Mouse (Mus musculus) heart, postnatal 0 days (tissue): ENCODE results near the gene Qtrt2. TPM values are rescaled to one million over a fixed set of nuclear protein-coding genes. Genes with fewer than 3 reads are reported as not detected.

ENCODE experiments used
- ATAC-seq: fragments of 200-750 bp; cut with Nextera tagmentation; 2 replicates; pipeline ENCODE4 v1.8.0; 2017; ENCODE audit warnings: low read depth, moderate number of reproducible peaks, moderate library complexity; ENCODE audit not compliant: insufficient read depth
- DNase-seq: peaks from one replicate; pipeline ENCODE4 v3.0.0-alpha.2; 2016; ENCODE audit warnings: low spot score
- H3K27ac ChIP-seq: fragments of 300-500 bp; sonication (generic); 2 replicates; pipeline ENCODE4 v1.5.1; 2014; ENCODE audit warnings: low read depth, mild to moderate bottlenecking
- H3K27me3 ChIP-seq: fragments of 300-500 bp; sonication (generic); 2 replicates; pipeline ENCODE4 v1.6.1; 2014; ENCODE audit warnings: low read length, mixed read lengths; ENCODE audit not compliant: control insufficient read depth, insufficient read depth
- H3K36me3 ChIP-seq: fragments of 300-500 bp; sonication (generic); replicated peaks from 2 replicates; pipeline ENCODE4 v1.6.1; 2014; ENCODE audit warnings: low read length, mixed read lengths; ENCODE audit not compliant: control insufficient read depth, insufficient read depth
- H3K4me1 ChIP-seq: fragments of 300-500 bp; sonication (generic); 2 replicates; pipeline ENCODE4 v1.6.1; 2014; ENCODE audit warnings: antibody characterized with exemption; ENCODE audit not compliant: control insufficient read depth, insufficient read depth
- H3K4me2 ChIP-seq: fragments of 300-500 bp; sonication (generic); 2 replicates; pipeline ENCODE4 v1.6.1; 2014; ENCODE audit warnings: low read depth, mild to moderate bottlenecking, low read length, moderate library complexity
- H3K4me3 ChIP-seq: fragments of 300-500 bp; sonication (generic); 2 replicates; pipeline ENCODE4 v1.5.1; 2014; ENCODE audit warnings: low read depth, low read length
- H3K9ac ChIP-seq: fragments of 300-500 bp; sonication (generic); replicated peaks from 2 replicates; pipeline ENCODE4 v1.6.1; 2014; ENCODE audit warnings: low read depth, low read length, mixed read lengths
- H3K9me3 ChIP-seq: fragments of 300-500 bp; sonication (generic); replicated peaks from 2 replicates; pipeline ENCODE4 v1.6.1; 2016; ENCODE audit warnings: low read length; ENCODE audit not compliant: control insufficient read depth
- CTCF ChIP-seq: IDR thresholded peaks from 2 replicates; pipeline ENCODE4 v1.5.1; 2016; ENCODE audit warnings: antibody characterized with exemption, control low read depth, low read depth
- EP300 ChIP-seq: IDR thresholded peaks from 2 replicates; pipeline ENCODE4 v1.6.1; 2016; ENCODE audit warnings: antibody characterized with exemption, low read depth
- WGBS: fragments of 180-500 bp; shearing (Covaris S2); extraction: QIAGEN DNeasy Blood & Tissue Kit; methylation state at CpG from one replicate; pipeline ENCODE4 v1.1.7; 2014; 5-methylcytosine and 5-hydroxymethylcytosine counted together
- polyA plus RNA-seq: library from polyadenylated mRNA; unstranded; fragments of >200 nt; fragmentation: Nextera tagmentation; extraction: Ambion mirVana; gene quantifications from 2 replicates; pipeline ENCODE4 v1.2.1, GENCODE M21; 2015
- total RNA-seq: library from RNA; depleted of rRNA; stranded (reverse); fragments of >200 nt; gene quantifications from 2 replicates; pipeline ENCODE4 v1.2.3, GENCODE M21; 2014; ENCODE audit warnings: low replicate concordance

The Qtrt2 gene
- total and polyA plus RNA-seq, 2 experiments from 2014 or later = 9.5 to 30.0 TPM

GRCm38 (mm10) chr16:43934856-43935255 lies 8.2 kb upstream of the Qtrt2 start:
- WGBS = 87% methylated on average over 8 of the region's 8 CpGs
- Histone ChIP-seq H3K9ac (no peak overlapping the region), H3K4me3 (no peak overlapping the region), H3K4me1 (no peaks in the 10 kb centered on the region), H3K9me3 (no peaks in the 10 kb centered on the region), H3K4me2 (no peak overlapping the region), H3K27ac (no peak overlapping the region), H3K27me3 (no peaks in the 10 kb centered on the region), H3K36me3 (no peaks in the 10 kb centered on the region)
- DNase-seq (no peak), ATAC-seq (no peak)
- TF ChIP-seq CTCF (no peak), EP300 (no peak)

- Histone ChIP-seq H3K4me1 (no peaks in the 10 kb centered on the region), H3K27me3 (no peaks in the 10 kb centered on the region), H3K4me2 (no peak overlapping the region), H3K9ac (no peak overlapping the region), H3K9me3 (no peaks in the 10 kb centered on the region), H3K27ac (no peak overlapping the region), H3K4me3 (no peak overlapping the region), H3K36me3 (no peaks in the 10 kb centered on the region)
- DNase-seq (no peak), ATAC-seq (no peak)
- WGBS = 78% methylated on average over 6 of the region's 6 CpGs
- TF ChIP-seq EP300 (no peak), CTCF (no peak)
These were observed 6.4 kb upstream of the Qtrt2 start for GRCm38 (mm10) chr16:43933041-43933440.

- no peaks in the 10 kb centered on the region for H3K27me3 ChIP-seq
- whole genome bisulfite sequencing = 69% methylated on average over 7 of the region's 7 CpGs
- no peak overlapping the region for H3K9ac ChIP-seq
- no peak overlapping the region for H3K4me2 ChIP-seq
- H3K4me1 ChIP-seq = no peaks in the 10 kb centered on the region
- no peak overlapping the region for H3K27ac ChIP-seq
- H3K9me3 ChIP-seq = no peaks in the 10 kb centered on the region
- no peak for TF ChIP-seq CTCF
- no peak for TF ChIP-seq EP300
- no peaks in the 10 kb centered on the region for H3K36me3 ChIP-seq
- no peak overlapping the region for H3K4me3 ChIP-seq
- ATAC-seq (no peak), DNase-seq (no peak)
These were observed 5.7 kb upstream of the Qtrt2 start for GRCm38 (mm10) chr16:43932319-43932718.

- Histone ChIP-seq H3K27ac (no peak overlapping the region), H3K9ac (no peak overlapping the region), H3K9me3 (no peaks in the 10 kb centered on the region), H3K4me3 (no peak overlapping the region), H3K36me3 (no peaks in the 10 kb centered on the region), H3K4me1 (no peaks in the 10 kb centered on the region), H3K4me2 (no peak overlapping the region), H3K27me3 (no peaks in the 10 kb centered on the region)
- ATAC-seq = no peak
- WGBS = 84% methylated on average over 3 of the region's 3 CpGs
- no peak for DNase-seq
- no peak for TF ChIP-seq CTCF
- TF ChIP-seq EP300 = no peak
These were observed 4.9 kb upstream of the Qtrt2 start for GRCm38 (mm10) chr16:43931502-43931901.

GRCm38 (mm10) chr16:43930577-43930976 lies 4.0 kb upstream of the Qtrt2 start:
- ATAC-seq = no peak
- no peaks in the 10 kb centered on the region for H3K27me3 ChIP-seq

GRCm38 (mm10) chr16:43925846-43926245 lies 763 bp downstream of the Qtrt2 start:
- DNase-seq = no peak
- H3K27ac ChIP-seq = no peak overlapping the region
- no peak overlapping the region for H3K4me2 ChIP-seq
- no peaks in the 10 kb centered on the region for H3K9me3 ChIP-seq
- no peak overlapping the region for H3K4me3 ChIP-seq
- H3K36me3 ChIP-seq = no peaks in the 10 kb centered on the region
- H3K9ac ChIP-seq = no peak overlapping the region
- TF ChIP-seq CTCF (no peak), EP300 (no peak)
- WGBS = 91% methylated on average over 1 of the region's 1 CpGs
- no peaks in the 10 kb centered on the region for H3K4me1 ChIP-seq
- ATAC-seq = no peak
- H3K27me3 ChIP-seq = no peaks in the 10 kb centered on the region

More at GRCm38 (mm10) chr16:43930577-43930976, 4.0 kb upstream of the Qtrt2 start:
- Histone ChIP-seq H3K9ac (no peak overlapping the region), H3K36me3 (no peaks in the 10 kb centered on the region), H3K4me1 (no peaks in the 10 kb centered on the region), H3K9me3 (no peaks in the 10 kb centered on the region), H3K27ac (no peak overlapping the region), H3K4me2 (no peak overlapping the region), H3K4me3 (no peak overlapping the region)
- no peak for TF ChIP-seq CTCF
- TF ChIP-seq EP300 = no peak
- DNase-seq = no peak
